Mouse (Mus musculus) urinary bladder, postnatal 14 days (tissue): ENCODE results near the gene Nadk.
A peak's percentile ranks its signal among the peaks of the same experiment; 100 is the strongest.
"Not testable (repeated sequence)": the region's sequence is repeated elsewhere in the genome, so short reads cannot be mapped to it uniquely, and the experiment has no call there.

Experiments
- DNase-seq: peaks from one replicate; pipeline ENCODE4 v3.0.0; 2021; ENCODE audit warnings: low spot score

Nadk gene

DNA sequence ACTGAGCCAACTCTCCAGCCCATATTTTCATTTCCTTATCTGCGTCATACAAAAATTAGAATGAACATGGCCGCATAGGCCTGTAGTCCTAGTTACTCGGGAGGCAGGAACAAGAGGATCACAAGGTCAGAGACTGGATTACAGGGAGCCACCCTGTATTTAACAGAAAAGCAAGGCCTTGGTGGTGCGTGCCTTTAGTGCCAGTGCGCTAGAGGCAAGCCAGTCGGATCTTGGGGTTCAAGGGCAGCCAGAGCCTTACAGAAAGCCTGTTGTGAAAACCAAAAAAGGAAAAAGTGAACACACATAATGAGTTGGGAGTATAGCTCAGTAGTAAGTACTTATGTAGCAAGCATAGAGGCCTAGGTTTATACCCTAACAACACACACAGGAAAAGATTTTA is 7.6 kb downstream of the Nadk start:
- DNase-seq = no peak

DNA sequence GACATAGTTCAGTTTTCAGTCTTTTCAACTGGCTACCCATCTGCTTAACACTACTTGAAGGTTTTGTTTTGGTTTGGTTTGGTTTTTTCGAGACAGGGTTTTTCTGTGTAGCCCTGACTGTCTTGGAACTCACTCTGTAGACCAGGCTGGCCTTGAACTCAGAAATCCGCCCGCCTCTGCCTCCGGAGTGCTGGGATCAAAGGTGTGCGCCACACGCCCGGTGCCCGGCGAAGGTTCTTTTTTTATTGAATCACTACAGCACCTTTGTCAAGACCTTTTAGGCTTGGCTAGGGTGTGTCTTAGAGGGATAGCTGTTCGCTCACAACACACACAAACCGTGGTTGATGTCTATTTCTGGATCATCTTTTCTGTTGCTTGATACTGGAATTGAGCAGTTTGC is 8.1 kb downstream of the Nadk start:
- DNase-seq = not testable (repeated sequence)

DNA sequence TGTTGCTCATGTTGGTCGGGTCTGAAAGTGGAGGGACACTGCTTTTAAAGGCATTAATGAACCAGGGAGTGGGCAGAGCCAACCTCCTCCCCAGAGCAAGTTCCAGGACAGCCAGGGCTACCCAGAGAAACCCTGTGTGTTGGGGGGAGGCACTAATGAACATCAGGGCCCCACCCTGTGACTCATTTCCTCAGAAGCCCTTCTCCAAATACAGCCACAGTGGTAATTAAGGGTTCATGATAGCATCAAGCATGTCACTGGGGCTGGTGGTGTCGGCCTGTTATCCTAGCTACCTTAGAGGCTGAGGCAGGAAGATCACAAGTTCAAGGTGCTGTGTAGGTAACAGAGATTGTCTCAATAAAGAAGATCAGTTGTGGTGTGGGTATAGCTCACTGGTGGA is 9.3 kb downstream of the Nadk start:
- no peak for DNase-seq

DNA sequence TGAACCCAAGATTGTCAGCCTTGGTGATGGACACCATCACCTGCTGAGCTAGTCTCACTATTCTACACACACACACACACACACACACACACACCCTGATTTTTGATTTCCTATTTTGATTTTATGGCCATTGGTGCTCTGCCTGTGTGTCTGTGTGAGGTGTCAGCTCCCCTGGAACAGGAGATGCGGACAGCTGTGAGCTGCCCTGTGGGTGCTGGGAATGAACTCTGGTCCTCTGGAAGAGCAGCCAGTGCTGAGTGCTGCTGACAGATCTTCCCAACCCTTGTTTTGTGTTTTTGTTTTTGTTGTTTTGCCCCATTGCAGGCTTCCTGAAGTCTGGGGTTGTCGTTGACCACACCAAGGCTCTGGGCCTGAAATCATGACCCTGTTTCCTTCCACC is 11.0 kb downstream of the Nadk start:
- DNase-seq = no peak

DNA sequence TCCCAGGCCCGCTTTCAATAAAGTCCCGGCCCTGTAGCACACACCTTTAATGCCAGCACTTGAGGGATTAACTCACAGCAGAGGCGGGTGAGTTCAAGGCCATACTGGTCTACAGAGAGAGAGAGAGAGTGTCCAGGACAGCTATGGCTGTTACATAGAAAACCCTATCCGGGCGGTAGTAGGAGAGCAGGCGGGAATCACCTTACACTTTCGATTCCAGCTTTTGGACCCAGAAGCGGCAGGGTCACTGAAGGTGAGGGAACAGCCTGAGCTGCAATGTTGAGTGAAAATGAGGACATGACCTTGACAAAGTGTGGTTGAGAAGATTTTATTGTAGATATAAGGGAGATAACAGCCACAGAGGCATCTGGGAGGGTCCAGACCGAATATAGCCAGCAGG is 11.7 kb downstream of the Nadk start:
- no peak for DNase-seq

DNA sequence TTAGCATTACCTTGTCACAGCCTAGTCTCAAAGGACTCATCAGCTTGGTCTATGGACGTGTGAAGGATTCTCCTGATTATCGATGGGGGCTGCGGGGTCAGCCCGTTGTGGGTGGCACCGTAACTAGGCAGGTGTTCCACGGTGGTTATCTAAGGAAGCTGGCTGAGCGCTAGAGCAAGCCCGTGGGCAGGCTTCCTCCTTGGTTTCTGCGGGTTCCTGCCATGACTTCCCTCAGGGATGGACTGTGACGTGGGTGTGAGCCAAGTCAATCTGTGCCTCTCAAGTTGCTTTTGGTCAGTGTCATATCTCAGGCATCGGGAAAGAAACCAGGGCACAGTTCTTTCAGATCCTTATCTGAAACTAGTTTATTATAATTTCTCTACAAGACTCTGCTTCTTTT is 12.8 kb downstream of the Nadk start:
- DNase-seq = no peak

DNA sequence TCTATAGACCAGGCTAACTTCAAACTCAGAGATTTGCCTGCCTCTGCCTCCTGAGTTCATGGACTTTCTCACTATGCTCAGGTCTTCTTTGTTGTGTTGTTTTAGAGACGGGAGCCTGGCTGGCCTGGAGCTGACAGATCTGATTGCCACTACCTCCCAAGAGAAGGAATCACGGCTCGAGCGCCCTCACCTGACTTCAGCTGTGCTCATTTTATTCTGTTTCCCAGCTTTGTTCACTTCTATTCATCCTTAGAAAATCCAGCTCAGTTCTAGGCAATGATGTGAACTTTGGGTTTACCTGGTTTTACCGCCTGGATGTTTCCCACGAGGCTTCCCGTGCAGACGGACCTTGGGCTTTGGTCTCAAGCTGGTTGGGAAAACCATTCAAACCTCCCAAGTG is 13.3 kb downstream of the Nadk start:
- DNase-seq = no peak

DNA sequence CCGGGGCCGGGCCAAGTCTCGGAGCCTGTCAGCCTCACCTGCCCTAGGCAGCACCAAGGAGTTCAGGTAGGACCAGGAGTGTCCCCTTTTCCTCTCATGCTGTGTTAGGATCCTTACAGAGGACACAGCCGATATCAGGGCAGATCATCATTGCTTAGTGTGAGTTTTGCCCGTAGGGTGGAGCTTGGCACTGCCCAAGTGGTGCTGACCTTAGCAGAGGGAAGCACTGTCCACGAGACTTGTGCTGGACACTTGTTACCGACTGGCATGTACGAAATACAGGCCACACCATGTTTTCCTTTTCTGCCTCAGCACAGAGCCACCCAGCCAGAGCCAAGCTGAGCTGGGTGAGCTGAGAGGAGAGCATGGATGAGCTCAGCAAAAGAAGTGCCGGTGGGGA is 15.0 kb downstream of the Nadk start:
- no peak for DNase-seq

DNA sequence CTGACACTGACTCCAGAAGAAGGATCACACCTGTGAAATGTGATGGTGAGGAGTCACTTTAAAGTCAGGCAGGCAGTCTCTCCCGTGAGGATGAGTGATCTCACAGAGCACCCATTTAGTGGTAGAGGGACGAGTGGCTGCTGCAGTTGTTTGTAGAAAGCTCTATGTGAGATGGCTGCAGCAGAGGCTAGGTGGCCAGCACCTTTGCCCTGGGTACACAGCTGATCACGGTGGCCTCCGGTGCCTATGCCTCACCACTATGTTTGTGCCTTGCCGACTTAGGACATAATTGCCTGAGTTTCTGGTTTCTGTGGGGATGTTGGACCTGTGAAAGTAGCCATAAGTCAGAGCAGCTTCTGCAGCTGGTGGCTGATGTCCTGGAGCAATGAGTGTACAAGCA is 15.6 kb downstream of the Nadk start:
- no peak for DNase-seq

DNA sequence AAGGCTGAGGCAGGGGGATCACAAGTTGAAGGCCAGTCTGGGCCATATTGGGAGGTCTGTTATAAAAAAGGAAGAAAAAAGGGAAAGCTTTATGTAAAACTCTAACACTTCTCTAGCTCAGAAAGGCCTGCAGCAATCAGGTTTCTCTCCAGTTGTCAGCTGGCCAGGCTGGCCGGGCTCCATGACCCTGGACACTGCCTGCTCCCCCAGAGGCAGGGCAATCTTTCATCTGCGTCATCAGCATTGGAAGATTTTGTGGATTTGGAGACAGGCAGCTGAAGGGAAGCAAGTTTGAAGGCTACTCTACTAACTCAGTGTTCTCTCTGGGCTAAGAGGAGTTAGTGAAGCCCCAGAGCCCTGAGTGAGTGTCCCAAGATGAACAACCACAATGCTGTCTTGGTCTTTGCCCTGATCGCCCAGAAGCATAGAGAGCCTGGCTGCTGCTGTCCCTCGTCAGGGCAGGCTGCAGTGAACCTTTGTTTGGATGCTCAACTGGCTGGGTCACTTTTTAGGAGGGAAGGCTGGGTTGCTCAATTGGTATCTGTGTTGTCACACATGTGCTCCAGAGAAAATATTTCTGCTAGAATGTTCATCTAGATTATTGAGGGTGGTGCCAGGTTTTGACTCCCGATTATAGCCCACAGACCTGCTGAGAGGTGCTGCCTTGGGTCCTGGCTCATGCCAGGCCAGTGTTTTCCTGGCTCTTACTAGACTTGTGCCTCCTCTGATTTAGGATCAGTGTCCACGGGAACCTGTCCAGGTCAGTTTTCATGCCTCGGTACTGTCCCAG is 16.4 kb downstream of the Nadk start:
- DNase-seq = peak; percentile 46

DNA sequence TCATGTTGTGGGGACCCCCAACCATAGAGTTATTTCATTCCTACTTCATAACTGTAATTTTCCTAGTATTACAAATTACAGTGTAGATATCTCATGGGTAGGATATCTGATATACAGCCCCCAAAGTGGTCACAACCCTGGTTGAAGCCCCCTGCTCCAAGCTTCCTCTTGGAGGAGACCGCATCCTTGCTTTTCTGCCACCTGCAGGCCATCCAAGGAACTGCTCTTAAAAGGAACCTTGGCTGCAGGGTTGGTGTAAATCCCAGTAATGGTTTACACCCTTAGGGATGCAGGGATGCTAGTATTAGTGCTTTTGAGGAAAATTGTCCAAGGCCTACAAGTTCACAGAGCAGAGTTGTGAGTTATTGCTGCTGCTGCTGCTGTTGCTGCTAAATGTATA is 18.2 kb downstream of the Nadk start:
- DNase-seq = peak; percentile 68

DNA sequence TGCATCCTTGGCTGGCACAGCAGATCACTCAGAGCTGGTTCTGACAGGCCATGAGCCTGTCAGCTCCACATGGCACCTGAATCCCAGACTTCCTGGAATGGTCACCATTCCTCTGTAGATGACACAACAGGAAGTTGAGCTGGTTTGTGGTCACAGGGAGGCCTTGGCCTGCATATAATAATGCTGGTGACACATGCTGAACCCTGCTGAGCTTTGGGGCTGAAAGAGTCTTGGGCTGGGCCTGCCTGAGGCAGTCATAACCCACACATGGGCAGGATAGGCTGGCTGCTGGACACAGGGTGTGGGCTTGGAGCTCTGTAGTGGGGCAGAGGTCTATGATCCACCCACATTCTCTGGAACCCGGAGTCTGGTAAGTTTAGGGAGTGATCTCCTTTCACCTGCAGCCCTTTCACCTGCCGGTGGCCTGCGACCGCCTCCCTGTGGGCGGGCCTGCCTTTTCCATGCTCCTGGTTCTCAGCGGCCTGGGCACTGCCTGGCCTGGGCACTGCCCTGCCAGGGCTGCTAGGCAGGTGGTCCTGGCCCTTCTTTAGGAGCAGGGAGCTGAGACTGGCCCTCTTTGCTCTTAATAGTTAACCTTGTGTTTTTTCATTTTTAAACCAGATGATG is 20.2 kb downstream of the Nadk start:
- peak; percentile 66 for DNase-seq

DNA sequence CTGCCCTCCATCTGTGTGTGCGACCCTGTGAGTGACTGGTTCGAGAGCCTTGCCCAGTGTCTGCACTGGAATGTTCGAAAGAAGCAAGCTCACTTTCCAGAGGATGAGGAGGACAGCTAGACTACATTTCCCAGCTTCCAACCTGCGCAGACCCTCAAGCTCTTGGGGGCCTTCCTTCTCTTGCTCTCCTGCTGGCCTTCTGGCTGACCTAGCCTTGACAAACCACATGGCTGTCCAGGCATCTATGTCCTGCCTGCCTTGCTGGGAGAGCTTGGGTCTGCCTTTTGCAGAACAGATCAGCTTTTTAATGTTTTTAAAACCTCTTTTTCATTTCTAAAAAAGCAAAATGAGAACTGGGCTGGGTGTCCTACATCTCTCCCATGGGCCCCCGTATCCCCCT is 27.2 kb downstream of the Nadk start:
- no peak for DNase-seq

DNA sequence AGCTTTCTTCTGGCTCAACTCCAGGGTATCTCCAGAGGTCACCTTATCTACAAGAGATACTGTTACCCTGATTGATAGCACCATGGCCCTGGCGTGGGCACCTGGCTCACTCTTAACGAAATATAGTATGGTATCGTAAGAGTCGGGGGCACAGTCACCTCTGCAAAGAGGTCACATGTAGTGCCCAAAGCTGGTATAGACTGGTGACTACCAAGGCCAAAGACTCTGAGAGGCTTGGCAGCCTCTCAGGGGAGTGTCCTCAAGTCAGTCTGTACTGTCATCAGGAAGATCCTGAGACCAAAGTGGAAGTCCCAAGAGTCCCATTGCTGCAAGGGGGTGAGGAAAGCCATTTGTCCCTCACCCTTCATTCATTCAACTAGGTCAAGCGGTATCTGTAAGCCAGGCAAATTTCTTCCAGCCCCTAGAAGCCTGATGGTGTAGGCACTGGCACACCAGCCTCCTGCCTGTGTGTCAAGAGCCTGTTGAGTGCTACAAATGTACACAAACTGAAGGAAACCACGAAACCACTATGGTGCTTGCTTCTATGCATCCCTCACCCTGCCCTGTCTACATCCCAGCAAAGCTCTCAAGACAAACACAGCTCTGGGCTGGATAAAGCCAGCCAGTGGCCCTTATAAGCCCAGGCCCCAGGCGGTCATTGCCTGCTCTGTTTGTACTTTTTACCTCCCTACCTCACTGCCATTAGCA is 29.0 kb downstream of the Nadk start:
- no peak for DNase-seq

DNA sequence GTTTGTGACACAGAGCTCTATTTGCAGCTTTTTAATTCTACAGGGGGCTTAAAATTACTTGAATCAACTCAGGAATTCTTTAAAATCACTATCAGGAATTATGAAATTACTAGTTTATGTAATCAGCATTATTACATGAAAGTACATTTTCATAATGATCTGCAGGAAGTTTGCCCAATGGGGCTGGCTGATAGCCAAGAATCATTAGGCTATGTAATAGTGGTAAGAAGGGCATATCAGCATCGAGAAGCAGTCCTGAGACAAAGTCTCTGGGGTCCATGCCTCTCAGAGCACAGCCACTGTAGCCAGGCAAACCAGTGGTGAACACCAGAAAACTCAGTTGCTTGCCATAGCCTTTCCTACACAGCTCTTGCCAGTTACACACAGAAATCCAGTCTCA is 31.6 kb downstream of the Nadk start:
- no peak for DNase-seq

DNA sequence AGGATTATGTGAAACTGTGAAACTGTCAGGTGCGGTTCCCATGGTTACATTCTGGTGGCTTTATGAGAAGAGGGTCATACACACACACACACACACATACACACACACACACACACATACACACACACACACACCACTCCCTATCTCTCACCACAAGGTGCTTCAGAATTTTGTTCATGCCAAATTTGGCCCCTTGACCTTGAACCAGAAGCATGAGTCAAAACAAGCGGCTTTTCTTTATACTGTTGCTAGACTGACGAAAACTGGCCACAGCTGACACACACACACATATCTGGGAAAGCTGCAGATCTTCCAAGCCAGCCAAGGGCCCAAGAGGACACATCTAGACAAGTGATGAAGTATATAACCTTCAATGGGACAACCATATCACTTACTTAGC is 33.6 kb downstream of the Nadk start:
- no peak for DNase-seq

DNA sequence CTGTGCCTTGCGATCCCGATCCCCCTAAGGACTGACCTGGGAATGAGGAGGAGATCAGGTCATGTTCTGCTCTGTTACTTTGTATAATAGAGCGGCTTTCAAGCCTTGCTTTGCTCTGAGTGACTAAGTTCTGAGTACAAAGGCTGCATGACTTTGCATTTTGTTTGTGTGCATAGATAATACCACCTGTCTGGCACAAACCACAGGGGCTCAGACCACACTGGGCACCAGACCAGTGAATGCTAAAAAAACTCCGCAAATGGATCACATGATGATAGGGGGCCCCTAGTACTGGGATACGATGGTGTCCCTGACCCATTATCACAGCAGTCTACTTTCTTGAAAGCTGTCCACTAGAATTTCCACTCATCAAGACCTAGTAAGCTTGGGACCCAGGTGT is 34.4 kb downstream of the Nadk start:
- DNase-seq = no peak

DNA sequence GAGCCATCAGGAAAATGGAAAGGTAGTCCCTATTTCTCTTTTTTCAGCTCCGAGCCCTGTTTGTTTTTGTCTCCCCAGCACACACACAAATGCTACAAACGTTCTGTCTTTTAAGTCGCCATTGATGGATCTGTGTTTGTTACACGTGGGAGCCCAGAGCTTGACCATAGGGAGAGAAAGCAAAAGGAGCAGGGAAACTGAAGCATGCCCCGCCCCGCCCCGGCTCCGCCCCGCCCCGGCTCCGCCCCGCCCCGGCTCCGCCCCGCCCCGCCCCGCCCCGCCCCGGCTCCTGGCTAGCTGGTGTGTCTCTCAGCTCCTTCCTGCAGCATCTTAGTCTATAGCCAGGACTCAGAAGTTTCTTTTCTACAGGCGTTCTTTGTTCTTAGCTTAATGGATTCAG is 36.4 kb downstream of the Nadk start:
- DNase-seq = no peak

DNA sequence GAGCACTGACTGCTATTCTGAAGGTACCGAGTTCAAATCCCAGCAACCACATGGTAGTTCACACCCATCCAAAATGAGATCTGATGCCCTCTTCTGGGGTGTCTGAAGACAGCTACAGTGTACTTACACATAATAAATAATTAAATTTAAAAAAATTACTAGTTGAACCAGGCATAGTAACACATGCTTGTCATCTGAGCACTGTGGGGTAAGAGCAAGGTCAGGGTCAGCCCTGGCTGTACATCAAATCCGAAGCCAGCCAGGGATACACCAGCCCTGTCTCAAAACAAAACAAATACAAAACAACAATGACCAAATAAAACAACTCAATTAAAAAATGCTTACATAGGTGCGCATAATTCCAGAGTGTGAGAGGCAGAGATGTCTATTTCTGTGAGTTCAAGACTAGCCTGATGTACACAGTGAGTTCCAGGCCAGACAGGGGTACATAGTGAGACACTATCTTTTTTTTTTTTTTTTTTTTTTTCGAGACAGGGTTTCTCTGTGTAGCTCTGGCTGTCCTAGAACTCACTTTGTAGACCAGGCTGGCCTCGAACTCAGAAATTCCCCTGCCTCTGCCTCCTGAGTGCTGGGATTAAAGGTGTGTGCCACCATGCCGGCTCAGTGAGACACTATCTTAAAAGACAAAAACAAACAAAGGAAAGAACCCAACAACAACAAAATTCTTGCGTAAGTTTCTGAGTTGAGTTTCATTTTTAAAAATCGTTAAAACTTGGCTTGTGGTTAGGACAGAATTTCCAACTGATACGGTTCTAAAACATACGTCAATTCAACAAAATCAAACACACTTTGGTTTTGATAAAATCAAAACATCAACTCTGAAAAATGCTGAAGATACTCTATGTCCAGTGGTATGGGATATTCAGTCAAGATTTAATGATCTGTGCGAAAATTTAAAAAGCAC is 38.0 kb downstream of the Nadk start:
- no peak for DNase-seq

DNA sequence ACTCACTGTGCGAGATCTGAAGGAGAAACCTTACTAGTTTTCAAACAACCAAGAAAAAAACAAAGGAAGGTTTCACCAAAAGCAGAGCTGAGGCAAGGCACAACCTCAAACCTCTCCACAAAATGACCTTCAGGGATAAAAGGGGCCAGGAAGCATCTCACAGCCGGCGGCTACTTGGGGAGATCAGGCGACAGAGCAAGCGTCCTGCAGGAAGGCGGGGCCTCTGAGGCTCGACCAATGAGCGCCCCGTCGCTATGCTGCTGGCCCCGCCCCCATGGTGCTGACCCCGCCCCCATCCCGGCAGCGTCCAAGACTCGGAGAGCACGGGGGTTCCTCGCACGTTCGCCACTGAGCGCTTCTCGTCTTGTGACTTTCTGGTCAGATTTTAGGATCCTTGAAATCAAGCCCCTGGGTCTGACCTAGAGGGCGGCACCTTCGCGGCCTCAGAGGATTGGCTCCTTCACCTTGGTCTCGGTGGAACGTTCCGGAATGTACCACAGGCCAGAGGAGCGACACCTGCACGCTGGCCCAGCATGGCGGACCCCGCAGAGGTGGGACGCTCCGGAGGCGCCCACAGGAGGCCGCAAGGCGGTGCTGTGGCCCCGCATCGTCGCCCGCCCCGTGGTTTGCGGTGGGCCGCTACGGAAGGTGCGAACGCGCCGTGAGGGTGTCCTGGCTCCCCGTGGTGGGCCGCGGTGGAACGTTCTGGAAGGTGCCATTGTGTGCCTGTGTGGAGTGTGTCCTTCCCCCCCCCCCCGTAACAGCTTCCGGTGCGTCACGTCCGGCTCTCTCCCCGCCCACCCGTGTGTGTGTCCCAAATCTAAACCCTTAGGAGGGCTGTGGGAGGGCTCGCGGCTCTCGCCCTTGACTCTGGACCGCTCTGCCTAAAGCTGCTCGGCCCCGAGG is 39.2 kb downstream of the Nadk start, which contains the start of gene Slc35e2:
Gene Slc35e2 (plus strand): TSS at position 326 of the 906 bp plus-strand sequence.
- DNase-seq = peak; percentile 93

DNA sequence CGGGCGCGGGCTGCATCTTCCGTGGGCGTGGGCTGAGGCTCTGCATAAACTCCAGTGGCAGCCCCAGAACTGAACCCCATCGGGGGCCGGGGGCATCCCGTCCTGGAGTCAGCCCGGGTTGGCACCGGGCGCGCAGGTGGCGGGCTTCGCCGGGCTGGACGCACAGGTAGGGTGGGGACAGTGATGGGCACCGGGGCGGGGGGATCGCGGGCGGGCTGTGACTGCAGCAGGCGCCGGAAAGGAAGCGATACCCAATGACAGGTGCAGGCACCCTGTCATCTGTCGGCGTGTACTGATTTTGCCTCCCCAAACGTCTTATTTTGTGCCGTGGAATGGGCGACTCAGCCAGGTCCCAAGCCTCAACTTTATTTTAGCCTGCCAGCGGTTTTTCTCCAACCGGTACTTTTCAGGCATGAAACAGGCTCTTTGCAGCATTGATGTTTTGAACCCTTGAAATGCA is 39.8 kb downstream of the Nadk start:
- no peak for DNase-seq
